Mouse (Mus musculus) erythroblast, embryonic 14.5 days (primary cell): ENCODE results near the gene Hist1h4k.

Experiments
- GATA1 ChIP-seq: IDR thresholded peaks from 2 replicates; pipeline ENCODE4 v1.6.1; 2012; ENCODE audit warnings: low read length, inconsistent platforms, mixed read lengths
- TAL1 ChIP-seq: IDR thresholded peaks from 3 replicates; pipeline ENCODE4 v1.6.1; 2012; ENCODE audit warnings: low read length, inconsistent platforms, mixed read lengths

DNA sequence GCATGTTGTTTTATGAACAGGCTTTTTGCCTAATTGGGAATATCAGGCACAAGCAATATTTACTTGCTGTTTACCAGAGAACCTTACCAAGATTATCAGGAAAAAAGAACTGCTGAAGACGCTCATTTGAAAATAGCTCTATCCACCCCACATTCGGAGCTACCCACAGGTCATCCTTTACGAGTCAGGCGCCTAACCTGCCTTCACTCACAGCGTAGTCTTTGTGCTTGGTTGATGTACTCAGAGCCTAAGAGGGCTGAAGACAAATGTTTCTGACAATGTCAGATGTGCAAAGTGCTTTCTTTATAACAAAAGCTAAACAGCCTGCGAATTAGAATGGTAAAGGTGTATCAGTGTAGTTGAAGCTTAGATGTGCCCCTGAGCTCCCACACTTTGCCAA lies 34.0 kb upstream of the Hist1h4k start:
- TF ChIP-seq GATA1 (no peak), TAL1 (no peak)
